Mouse (Mus musculus): Measurements from ENCODE around the gene Slc5a5.

The Slc5a5 gene

DNA sequence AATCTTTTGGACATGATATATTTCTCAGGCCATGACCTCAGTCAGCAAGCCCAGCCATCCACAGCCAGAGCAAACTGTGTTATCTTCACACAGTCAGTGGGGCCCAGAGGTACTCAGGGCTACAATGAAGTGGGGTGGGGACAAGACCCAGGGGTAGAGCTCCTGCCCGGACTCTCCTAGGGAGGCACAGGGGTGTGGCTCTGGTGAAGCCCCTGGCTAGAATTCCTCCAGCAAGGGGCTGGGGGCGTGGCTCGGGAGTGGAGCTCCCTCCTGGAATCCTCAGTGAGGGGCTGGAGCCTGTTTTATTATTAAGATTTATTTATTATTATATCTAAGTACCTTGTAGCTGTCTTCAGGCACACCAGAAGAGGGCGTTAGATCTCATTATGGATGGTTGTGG is 16.2 kb downstream of the Slc5a5 start:
- no peak for DNase-seq

DNA sequence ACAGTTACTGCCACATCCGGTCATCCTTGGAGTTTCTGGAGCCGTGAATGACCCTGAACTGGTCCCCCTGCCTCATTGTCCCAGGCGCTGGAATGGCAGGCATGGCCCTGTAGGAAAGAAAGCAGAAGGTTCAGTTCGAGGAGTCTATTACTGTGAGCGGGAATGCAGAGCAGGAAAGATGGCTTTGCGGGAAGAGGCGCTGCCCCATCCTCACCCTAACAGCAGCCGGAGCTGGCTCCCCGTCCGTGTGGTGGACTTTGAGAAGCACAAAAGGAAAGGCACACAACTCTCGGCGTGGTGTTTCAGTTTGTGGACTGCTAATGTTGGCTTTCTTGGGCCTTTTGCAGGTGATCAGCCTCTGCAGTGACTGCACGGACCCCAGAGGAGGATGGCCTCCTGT is 18.1 kb downstream of the Slc5a5 start:
- DNase-seq: no peak

DNA sequence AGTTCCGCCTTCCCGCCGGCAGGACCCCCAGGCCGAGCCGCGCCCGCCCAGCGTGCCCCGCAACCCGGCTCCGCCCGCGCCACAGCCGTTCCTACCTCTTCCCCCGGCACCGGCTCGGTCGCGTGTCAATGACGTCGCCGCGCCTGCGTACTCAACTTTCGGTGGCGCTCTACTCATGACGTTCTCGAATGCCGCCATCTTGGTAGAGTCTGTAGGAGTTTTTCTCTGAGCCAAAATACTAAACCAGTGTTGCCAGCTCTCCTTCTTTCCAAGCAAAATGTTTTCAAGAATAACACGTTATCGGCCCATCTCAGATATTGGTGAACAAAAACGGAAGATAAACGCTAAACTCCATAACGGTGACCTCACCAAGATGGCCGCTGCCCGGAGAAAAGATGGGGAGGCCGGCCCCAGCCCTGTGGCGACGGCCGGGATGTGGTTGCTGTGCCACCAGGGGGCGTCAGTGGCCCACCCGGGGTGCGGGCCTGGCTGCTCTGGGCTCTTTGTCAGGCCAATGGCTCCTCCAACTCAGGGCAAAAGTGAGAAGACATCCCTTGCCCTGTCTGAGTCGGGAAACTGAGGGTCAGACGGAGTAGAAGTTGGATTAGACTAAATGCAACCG is 19.1 kb downstream of the Slc5a5 start, which contains the start of gene Ccdc124:
Ccdc124 (minus strand) TSS at position 572 of the 622 bp plus-strand sequence.
- peak; percentile 95 to 96 for DNase-seq

DNA sequence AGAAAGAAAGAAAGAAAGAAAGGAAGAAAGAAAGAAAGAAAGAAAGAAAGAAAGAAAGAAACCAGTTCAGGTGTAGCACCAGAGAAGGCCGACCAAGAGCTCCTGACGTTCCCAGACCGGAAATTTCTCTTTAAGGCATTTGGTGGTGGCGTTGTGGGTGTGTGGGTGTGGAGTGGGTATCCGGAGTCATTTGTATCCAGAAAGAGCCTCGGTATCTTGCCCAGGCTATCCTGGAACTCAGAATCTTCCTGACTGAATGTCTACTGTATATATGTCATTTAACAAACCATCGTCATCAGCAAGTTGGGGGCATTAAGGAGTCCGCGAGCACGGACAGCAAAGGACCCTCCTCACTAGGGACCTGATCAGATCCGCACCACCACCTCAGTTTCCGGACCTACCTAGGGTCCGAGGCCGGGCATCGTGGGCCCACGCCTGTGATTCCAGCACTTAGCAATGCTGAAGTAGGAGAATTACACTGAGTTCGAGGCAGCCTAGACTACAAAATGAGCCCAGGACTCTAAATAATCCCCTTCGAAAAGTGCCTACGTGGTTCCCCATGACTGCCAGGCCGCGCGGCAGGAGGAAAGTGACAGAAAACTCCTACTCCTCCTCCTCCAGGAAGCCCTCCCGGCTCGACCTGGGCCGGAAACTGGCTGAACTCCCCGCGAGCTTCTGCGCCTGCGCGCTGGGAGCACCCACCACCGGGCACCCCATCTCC is 19.8 kb downstream of the Slc5a5 start:
- DNase-seq: no peak

DNA sequence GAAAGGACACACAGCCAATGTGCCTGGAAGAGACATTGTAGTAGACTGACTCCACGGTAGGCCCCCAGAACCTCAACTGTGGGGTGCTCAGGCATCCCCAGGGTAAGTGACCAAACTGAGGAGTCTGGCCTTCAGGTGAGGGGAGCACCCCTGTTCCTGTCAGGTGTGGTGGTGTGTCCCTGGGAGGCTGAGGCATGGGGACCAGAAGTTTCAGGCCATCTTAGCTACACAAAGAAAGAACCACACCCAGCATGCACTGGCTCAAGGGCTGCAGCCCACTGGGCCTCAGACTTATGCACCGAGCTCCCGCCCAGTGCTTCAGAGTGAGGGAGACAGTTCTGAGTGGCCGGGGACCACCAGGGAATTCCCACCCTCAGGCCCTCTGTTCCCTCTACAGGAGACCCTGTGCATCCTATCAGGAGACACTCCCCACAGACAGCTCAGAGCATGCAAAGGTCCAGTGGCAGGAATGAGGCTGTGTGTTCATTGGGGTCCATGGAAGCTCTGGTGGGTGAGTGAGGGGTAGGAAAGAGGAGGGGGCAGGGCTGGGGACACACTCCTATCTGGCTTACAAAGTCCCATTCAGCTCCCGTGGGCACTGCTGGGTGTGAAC is 21.3 kb downstream of the Slc5a5 start:
- DNase-seq: no peak

DNA sequence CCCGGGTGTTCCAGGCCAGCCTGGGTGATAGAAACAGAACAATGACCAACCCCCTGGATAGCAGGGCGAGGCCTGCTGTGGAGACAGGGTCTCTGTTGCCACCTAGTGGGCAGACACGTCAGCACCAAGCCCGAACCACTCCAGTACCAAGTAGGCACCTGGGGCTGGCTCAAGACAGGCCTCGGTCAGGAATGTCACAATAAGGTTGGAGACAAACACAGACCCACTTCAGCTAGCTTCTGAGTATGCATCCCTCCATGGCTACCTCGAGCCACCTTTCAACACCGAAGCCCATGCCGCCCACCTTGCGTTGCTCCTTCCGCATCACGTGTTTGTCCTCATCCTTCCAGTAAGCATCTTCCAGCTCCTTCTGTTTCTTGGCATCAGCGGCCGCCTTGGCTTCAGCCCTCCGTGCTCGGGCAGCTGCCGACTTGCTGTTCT is 22.9 kb downstream of the Slc5a5 start:
- peak; percentile 80 to 84 for DNase-seq

DNA sequence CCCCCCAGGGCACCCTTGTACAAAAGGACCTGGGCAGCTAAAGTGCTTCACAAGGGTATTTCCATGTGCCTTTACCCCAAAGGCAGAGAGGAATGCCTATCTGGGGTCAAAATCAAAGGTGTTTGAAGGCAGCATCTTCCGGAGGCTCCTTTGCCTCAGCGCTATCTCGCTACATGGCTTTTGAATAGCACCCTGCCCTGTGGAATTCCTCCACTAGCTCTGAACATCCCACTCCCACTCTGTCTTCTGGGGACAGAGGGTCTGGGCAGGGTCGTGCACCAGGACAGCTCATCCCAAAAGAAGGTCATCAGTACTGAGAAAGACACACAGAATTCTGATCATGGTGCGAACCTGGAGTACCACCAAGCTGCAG is 23.4 kb downstream of the Slc5a5 start:
- DNase-seq: no peak

DNA sequence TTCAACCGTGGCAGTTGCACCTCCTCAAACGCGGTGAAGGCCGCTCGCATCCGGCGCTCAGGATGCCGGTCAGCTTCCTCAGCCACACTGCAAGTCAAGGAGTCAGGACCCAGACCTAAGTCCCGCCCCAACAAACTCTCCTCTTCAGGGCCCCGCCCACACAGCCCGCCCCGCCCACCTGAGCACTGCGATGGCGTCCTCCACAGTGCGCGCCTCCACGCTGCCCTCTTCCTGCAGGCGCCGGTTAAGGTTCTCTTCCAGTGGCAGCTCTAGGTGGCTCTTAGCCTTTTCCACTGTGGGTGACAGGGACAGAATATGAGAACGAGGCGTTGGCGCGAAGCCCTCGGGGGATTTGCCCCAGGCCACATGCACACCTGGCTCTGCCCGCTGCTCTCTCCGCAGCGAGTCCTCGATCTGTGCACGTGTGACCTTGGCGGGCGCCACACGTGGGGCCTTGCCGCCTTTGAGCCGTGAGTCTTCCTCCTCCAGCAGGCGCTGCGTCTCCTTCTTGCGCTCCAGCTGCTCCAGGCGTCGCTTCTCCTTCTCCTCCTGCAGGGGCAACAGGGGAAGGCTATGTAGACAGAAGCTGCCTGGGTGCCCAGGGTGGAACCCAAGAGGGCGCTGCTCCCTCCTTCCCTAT is 23.9 kb downstream of the Slc5a5 start:
- peak; percentile 71 to 73 for DNase-seq

DNA sequence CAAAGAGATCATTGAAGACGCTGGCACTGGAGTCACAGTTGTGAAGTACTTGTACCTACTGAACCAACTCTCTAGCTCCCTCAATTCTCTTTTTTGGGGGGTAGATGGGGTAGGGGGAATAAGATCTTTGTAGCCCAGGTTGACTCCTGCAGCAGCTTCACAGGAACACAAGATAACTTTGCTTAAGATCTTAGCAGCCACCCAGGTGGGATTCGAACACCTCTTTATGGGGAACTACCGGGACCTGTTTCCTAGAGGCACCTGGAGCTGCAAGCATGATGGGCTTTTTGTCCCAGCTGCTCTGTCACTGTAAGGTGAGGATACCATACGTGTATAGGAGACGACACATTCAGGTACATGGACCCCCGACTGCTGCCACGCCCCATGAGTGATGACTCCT is 26.0 kb downstream of the Slc5a5 start:
- DNase-seq: no peak

DNA sequence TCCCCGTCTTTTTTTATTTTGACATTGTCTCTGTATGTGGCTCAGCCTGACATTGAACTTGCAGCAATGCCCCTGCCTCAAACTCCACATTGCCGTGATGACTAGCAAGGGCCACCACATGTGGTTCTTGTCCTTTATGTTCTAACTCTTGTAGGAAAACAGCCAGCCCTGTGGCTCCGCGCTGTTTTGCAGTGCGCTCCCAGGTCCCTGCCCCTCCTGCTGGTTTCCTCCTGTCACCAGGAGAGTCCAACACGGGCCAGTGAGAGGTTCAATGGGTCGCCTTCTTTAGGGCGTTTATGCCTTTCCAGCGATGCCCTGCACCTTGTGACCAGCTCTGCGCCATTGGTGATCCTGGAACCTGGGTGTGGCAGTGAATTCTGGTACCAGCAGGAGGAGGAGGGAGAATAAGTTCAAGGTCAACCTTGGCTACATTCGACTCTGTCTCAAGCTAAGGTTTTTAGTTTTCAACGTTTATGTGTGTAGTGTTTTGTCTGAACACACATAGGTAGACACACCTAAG is 26.5 kb downstream of the Slc5a5 start:
- DNase-seq: no peak

DNA sequence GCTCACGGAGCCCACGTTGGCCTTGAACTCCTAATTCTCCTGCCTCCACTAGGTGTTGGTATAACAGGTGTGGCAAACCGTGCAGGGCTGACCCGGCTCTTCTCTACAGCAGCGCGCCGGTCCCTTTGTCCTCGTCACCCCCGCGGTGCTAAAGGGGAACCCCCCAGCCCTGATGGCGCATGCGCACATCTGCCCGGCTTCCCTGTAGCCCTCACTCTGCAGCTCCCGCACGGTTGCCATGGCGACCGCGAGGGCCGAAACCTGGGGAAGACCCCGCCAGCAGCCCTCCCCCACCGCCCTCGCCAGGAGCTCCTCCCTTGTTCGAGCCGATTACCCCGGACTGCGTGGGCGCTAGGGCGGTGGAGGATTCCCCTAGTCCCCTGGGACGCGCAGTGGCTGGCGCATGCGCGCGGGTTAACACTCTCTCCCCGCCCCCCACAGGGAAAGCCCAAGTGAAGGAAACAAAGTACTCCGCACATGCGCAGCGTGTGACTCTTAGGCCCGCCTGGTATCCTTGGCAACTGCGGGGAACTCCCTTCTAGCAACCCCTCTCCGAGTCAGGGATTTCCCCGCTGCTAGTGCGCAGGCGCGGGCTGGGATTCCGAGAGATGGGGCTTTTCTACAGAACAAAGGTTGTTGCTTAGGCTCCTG is 27.1 kb downstream of the Slc5a5 start:
- peak; percentile 99 for DNase-seq

DNA sequence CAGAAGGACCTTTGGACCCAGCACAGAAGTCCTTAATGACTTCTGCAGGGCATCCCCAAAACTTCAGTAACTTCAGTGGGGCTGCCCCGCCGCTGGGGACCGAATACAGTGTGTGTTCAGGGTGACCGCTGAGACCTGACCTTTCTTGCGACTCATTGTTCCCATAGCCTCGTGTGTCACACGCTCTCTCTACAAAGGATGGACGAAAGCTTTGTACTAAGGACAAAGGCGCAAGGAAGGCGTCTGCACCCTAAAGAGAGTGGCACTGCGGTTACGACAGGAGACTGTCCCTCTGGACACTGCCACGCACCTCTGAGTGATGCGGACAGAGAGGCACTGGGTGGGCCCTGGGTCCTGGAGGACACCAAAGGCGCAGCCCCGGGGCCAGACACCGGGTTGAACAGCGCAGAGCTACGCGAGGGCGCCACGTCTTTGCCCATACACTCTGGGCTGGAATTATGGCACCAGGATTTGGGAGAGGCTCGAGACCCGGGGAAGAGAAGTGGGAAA is 27.8 kb downstream of the Slc5a5 start:
- no peak for DNase-seq

DNA sequence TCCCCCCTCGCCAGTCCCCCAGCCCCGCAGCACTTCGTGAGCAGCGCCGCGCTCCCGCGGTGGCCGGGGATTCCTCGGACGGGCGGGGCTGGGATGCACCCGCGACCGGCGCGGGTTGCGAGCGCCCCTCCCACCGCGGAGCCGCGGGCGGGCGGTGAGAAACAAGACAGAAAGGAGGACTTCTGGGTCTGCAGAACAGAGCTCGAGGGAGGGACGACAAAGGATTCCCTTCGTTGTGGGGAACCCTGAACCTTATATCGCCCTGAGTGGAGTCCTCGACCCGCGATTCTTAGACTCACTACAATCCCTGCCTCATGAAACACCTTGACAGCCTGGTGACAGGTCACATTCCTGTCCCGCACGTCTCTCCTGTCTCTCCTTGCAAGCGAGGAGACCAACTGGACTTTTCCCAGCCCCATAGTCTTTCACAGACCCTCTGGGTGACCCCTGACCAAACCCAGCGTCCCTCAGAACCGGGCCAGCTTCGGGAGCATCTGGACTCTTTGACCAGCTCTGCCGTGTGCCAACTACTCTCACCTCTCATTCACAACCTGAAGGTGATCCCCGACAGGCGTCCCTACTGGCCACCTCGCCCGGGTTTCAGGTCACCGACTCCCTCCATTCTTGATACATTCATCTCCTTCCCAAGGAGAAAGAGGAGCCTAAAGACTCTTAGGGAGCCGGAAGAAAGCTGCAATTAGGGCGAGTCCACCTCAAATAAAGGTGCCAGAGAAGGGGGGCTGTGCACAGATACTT is 28.4 kb downstream of the Slc5a5 start:
- no peak for DNase-seq

DNA sequence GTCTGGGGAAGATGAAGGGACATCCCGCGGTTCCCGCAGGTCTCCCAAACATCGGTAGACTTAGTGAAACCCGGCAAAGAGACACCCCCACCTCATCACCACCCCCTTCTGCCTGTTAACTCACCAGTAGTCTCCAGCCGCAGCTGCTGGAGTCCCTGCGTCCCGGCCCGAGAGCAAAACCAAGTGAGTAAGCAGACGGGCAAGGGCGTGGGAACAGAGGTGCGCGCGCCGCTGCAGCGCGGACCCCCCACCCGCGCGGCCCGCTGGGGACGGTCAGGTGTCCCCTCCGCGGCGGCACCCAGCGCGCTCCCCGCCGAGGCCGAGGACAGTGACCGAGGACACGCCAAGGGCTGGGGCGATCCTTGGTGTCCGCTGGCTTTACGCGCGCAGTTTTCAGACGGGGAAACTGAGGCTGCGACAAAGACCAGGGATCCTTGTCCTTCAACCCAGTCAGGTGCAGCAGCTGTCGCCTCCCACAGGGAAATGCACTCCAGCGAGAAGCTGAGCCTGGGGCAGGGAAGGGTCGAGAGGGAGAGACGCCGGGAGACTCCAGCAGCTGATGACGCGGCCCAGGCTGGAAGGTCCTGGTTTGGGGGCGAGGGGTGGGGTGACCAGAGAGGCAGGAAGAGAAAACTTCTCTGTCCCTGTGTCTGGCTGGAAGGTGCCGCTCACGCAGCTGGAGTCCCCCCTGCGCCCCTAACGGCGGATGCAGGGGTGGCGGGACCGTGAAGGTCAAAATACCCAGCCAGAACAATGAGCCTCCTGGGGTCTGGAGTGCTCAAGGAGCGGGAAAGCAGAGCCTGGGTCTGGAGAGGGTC is 29.5 kb downstream of the Slc5a5 start, which contains the start of gene Kcnn1:
Kcnn1 (minus strand) TSS at position 435 of the 818 bp plus-strand sequence.
- no peak for DNase-seq

DNA sequence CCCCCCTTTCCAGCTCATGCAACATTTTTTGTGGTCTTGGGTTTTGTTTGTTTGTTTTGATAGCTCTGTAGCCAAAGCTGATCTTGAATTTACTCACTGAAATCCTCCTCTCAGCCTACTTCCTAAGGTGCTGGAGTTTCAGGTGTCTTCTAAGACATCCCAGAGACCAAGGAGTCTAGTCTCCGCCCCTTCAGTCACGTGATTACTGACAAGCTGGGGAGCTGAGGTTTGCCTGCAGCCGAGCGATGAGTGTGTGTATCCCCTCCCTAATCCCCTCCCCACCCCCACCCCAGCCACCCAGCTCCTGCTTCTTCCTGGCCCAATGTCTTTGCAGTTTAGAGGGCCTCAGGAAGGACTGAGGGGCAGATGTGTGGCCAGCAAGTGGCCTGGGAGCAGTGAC is 35.0 kb downstream of the Slc5a5 start:
- DNase-seq: no peak

DNA sequence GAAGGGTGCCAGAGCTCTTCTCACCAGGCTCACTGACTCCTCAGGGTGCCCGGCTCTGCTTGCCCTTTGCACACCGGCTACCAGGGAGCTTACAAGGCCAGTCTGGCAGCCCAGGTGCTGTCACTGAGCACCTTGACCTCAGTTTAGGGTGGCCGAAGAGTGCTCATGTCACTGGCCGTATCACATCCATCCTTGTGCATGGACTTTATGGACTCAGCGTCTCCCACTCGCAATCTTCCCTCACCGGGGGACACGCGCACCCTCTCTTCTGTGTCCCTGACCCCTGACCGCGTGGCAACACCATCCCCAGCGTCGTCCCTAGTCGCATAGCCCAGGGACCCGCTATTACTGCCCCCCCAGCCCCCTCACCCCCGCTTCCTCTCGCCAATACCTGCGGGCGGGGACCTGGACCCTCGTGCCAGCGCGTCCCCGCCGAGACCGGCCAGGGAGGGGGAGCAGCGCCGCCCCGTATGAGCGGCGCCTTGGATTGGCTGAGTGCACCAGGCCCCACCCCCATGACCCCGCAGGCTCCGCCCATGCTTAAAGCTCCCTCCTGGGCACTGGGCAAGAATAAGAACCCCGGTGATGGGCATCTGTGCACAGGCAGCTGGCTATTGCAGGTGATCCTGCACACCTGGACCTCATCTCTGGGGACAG is 35.9 kb downstream of the Slc5a5 start:
- DNase-seq: peak; percentile 77 to 78

DNA sequence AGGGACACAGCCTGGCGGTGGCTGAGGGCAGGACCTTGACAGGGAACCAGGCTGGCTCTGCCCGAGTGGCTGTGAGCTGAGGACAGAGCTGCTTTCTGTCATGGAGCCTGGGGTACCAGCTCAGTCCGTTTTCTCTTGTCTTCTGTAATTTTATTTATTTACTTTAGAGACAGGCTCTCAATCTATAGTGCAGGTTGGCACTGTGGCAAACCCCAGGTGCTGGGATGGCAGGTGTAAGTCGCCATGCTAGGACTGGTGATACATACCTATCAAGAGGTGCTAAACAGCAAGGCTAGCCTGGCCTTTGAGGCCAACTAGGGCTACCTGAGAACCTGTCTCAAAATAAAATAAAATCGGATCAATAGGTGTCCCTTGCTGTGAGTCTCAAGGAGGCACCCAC is 36.5 kb downstream of the Slc5a5 start:
- DNase-seq: no peak

DNA sequence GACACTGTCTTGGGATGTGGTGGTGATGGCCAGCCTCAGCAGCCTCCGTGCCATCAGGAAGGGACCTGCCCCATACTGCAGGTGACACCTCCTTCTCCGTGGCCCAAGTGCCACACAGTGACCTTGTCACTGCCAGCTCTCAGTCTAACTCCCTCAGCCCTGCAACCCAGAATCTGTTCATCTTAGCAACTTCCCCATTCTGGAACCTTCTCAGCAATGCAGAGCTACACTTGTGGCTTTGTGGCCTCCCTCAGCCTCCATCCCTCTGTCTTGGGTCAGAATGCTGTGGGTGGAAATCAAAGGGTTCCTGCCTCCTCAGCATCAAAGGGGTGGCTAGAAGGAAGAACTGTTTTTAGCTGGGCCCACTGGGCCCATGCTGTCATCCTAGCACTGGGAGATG is 38.7 kb downstream of the Slc5a5 start:
- DNase-seq: no peak

DNA sequence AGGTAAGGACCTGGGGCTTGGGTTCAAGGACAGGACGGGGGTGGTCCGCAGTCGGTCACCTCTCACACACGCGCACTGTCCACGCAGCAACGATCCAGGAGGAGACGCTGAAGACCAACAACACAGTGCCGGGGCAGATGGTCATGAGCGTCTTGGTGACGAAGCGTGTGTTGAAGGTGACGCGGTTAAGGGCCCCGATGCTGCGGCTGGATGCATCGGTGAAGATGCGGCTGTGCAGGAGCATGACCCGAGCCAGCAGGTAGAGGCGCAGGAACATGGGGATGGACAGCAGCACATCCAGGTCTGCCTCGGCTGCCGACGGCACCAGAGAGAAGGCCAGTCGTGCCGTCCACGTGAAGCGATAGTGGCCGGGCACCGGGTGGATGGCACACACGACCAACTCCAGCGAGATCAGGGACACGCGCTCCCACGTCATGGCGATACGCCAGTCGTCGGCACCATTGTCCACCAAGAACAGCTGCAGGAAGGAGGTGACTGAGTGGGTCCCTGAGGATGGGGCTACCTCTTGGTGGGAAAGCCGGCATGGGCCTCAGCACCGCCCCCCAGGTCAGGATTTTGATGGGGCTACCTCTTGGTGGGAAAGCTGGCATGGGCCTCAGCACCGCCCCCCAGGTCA is 39.8 kb downstream of the Slc5a5 start:
- DNase-seq: no peak

DNA sequence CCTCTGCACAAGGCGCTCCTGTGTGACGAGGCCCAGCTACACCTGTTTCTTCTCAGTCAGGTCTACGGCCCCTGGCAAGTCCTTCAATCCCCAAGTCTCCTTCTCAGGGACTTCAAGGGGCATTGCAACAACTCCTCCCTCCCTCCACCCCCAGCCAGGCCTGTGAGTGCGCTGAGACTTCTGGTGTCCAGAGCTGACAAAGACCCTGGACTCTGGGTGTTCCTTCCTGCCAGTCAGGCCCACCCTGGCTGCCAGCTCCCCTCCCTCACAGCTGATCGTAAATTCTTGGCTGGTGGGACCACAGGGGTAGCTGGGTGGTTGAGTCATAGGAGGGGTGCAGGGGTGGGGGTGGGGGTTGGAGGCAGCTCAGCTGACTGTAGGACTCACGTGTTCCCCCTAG is 40.7 kb downstream of the Slc5a5 start:
- DNase-seq: no peak

Measured in lung, adult 18-20 months (tissue).